Mouse (Mus musculus) myocyte (in vitro differentiated cells): Measurements from ENCODE around the gene Sept4.

Experiments used
- MYOD1 ChIP-seq, 3 experiments: IDR thresholded peaks; one replicate each; pipeline ENCODE4 v1.6.1; 2011; ENCODE audit warnings: control low read depth in 2 of 3, low read depth in 2 of 3, mild to moderate bottlenecking in 2 of 3, moderate library complexity in 1 of 3; ENCODE audit not compliant: insufficient read length in 2 of 3, control insufficient read depth in 1 of 3
- POLR2A ChIP-seq: IDR thresholded peaks from one replicate; pipeline ENCODE4 v1.6.1; 2011; ENCODE audit warnings: low read depth, mild to moderate bottlenecking, control low read depth, moderate library complexity; ENCODE audit not compliant: insufficient read length
- POLR2AphosphoS2 ChIP-seq: IDR thresholded peaks from one replicate; pipeline ENCODE4 v1.6.1; 2011; ENCODE audit warnings: low read depth, control low read depth; ENCODE audit not compliant: insufficient read length
- REST ChIP-seq: IDR thresholded peaks from one replicate; pipeline ENCODE4 v1.6.1; 2011; ENCODE audit warnings: mild to moderate bottlenecking, control low read depth, moderate library complexity; ENCODE audit not compliant: insufficient read depth, insufficient read length
- SRF ChIP-seq: IDR thresholded peaks from one replicate; pipeline ENCODE4 v1.6.1; 2011; ENCODE audit warnings: low read depth; ENCODE audit not compliant: control insufficient read depth, insufficient read length
- TCF12 ChIP-seq: IDR thresholded peaks from one replicate; pipeline ENCODE4 v1.6.1; 2011; ENCODE audit warnings: mild to moderate bottlenecking, control low read depth; ENCODE audit not compliant: poor library complexity, insufficient read depth, severe bottlenecking

DNA sequence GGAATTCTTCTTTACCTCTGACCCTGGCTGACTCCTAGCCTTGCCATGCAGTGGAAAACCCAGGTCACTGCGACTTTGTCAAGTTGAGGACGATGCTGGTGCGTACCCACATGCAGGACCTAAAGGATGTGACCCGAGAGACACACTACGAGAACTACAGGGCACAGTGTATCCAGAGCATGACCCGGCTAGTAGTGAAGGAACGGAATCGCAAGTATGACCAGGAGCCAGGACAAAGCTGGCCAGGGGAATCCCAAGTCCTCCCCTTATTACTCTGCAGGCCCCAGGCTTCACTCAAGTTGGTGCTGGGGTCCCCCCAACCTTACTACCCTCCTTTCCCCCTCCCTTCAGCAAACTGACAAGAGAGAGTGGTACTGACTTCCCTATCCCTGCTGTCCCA, 20.9 kb downstream of the Sept4 start:
- TF ChIP-seq REST = no peak
- TF ChIP-seq POLR2A = no peak
- peak; percentile 3 for TF ChIP-seq POLR2AphosphoS2
- TF ChIP-seq MYOD1 (IDR thresholded peaks at IDR 0.05; ENCODE audit: control insufficient read depth in 1 of 3, insufficient read length in 2 of 3, low read depth in 2 of 3) = no peak
- TF ChIP-seq SRF = no peak
- TF ChIP-seq TCF12 = no peak
